Mouse (Mus musculus): ENCODE results near the gene S100a6. TPM values are rescaled to one million over a fixed set of nuclear protein-coding genes. Genes with fewer than 3 reads are reported as not detected.

Gene S100a6
- polyA plus RNA-seq, 1 experiment from 2014 or later, result 58.5 TPM

DNA sequence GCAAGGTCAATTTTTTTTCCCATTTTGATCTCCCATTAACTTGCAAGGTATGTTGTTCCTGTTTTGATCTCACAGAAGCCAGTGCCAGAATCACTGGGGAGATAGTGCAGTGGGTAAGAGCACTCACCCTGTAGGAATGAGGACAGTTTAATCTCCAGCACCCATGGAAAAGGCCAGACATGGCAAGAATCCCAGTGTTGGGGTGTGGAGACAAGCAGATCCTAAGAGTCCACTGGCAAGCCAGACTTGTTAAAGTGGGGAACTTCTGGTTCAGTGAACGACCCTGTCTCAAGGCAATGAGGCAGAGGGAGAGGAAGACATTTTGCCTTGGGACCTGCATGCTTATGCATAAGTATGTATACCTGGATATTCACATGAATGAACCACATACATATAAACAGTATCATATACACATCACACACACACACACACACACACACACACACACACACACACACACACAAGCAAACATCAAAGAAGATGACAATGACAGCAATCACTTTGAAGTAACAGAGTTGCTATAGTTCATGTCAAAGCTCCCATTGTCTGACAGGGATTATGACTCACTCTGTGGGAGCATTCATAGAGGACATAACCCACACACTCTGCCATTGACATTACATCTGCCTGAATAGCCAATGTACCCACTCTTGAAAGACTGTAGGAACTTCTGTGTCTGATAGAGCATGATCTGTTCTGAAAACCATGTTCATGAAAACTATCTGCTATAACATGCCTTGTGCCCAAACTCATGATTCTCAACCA, 26.0 kb downstream of the S100a6 start:
- H3K4me3 ChIP-seq, result no peak overlapping the region
- no peak for ATAC-seq (ENCODE audit: low FRiP score, low read depth)
- no peaks in the 10 kb centered on the region for H3K36me3 ChIP-seq
- H3K9ac ChIP-seq, result no peak overlapping the region
- WGBS, result 60% methylated on average over 1 of the region's 1 CpGs
- no peaks in the 10 kb centered on the region for H3K9me3 ChIP-seq
- H3K27ac ChIP-seq, result no peak overlapping the region
- H3K4me2 ChIP-seq (replicated peaks), result no peak overlapping the region
- no peaks in the 10 kb centered on the region for H3K4me1 ChIP-seq
- H3K27me3 ChIP-seq, result no peaks in the 10 kb centered on the region

DNA sequence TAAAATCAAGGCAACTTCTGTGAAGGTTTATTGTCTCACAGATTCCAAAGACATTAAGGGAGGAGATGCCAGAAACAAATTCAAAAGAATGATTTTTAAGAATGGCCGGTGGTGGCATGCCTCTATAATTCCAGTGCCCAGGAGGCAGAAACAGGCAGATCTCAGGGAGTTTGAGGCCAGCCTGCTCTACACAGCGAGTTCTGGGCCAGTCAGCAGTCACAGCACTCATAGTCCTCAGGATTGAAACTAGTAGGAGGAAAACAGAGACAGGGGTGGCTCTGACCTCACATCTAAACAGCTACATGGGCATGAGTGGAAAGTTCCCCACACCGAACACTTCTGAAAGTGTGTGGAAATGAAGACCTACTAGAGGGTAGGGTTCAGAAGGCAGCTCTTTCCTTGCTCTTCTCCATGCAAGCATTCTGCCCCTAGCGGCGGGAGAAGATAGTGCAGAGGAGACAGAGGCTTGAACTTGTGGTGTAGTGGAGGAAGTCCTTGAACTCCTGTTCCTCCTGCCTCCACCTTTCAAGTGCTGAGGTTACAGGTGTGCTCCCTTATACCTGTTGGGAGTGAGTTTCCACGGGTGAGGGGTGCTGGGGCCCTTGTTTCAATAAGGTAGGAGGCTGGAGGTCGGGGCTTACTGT, 27.0 kb downstream of the S100a6 start:
- H3K27me3 ChIP-seq, result no peaks in the 10 kb centered on the region
- H3K9ac ChIP-seq, result no peak overlapping the region
- no peak overlapping the region for H3K4me2 ChIP-seq (replicated peaks)
- ATAC-seq (ENCODE audit: low FRiP score, low read depth), result no peak
- no peaks in the 10 kb centered on the region for H3K4me1 ChIP-seq
- no peaks in the 10 kb centered on the region for H3K9me3 ChIP-seq
- no peak overlapping the region for H3K27ac ChIP-seq
- H3K36me3 ChIP-seq, result no peaks in the 10 kb centered on the region
- 51% methylated on average over 7 of the region's 7 CpGs for WGBS
- no peak overlapping the region for H3K4me3 ChIP-seq

- H3K27me3 ChIP-seq, result no peaks in the 10 kb centered on the region
- H3K4me1 ChIP-seq, result no peaks in the 10 kb centered on the region
- H3K9me3 ChIP-seq, result no peaks in the 10 kb centered on the region
- H3K4me3 ChIP-seq, result no peak overlapping the region
- no peak for ATAC-seq (ENCODE audit: low FRiP score, low read depth)
- H3K36me3 ChIP-seq, result no peaks in the 10 kb centered on the region
- H3K27ac ChIP-seq, result no peak overlapping the region
- no peak overlapping the region for H3K9ac ChIP-seq
- WGBS, result 79% methylated on average over 7 of the region's 7 CpGs
- no peak overlapping the region for H3K4me2 ChIP-seq (replicated peaks)
Measured at GRCm38 (mm10) chr3:90640981-90641380, 28.3 kb downstream of the S100a6 start.

DNA sequence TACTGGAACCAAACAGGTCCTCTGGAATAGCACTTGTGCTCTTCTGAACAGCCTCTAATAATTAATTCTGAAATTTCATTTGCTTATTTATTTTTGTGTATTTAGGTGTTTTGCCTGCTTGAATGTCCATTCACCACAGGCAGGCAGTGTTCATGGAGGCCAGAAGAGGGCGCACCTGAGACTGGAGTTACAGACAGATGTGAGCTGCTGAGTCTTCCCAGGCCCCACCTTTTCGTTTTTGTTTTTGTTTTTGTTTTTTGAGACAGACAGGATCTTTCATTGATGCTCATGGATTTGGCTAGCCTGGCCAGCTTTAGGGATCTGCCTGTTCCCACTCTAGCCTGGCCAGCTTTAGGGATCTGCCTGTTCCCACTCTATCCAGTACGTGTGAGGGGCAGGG, 31.5 kb downstream of the S100a6 start:
- WGBS, result 52% methylated on average over 3 of the region's 3 CpGs
- Histone ChIP-seq H3K4me2 (replicated peaks) (no peak overlapping the region), H3K9me3 (no peaks in the 10 kb centered on the region), H3K9ac (no peak overlapping the region), H3K27me3 (no peaks in the 10 kb centered on the region), H3K27ac (no peak overlapping the region), H3K4me1 (no peaks in the 10 kb centered on the region), H3K4me3 (no peak overlapping the region), H3K36me3 (no peaks in the 10 kb centered on the region)
- ATAC-seq (ENCODE audit: low FRiP score, low read depth), result no peak

DNA sequence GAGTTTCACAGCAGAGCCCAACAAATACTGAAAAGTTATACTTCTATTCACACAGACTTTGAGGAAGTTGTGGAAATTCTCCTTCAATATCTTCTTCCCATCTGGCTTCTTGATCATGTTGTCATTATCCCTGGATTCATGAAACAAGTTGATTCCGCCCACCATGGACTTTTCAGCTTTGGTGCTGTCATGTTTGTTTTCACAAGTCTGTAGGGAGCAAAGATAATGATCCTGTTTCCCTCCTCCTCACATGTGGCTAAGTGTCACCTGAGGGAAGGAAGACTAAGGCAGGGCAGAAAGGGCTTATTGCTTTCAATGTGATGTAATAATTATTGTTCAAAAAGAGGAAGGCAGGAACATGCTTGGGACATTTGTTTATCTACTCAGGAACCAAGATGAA, 34.6 kb downstream of the S100a6 start:
- Histone ChIP-seq H3K27me3 (no peaks in the 10 kb centered on the region), H3K4me1 (no peaks in the 10 kb centered on the region), H3K36me3 (no peaks in the 10 kb centered on the region), H3K9ac (no peak overlapping the region), H3K4me3 (no peak overlapping the region), H3K9me3 (no peaks in the 10 kb centered on the region), H3K27ac (no peak overlapping the region), H3K4me2 (replicated peaks) (no peak overlapping the region)
- ATAC-seq (ENCODE audit: low FRiP score, low read depth), result no peak
- 92% methylated on average over 1 of the region's 1 CpGs for WGBS

GRCm38 (mm10) chr3:90648981-90649380, 36.3 kb downstream of the S100a6 start:
- no peak overlapping the region for H3K4me3 ChIP-seq
- H3K4me2 ChIP-seq (replicated peaks), result no peak overlapping the region
- H3K36me3 ChIP-seq, result no peaks in the 10 kb centered on the region
- H3K9ac ChIP-seq, result no peak overlapping the region
- H3K27ac ChIP-seq, result no peak overlapping the region
- no peaks in the 10 kb centered on the region for H3K9me3 ChIP-seq
- H3K27me3 ChIP-seq, result no peaks in the 10 kb centered on the region
- H3K4me1 ChIP-seq, result no peaks in the 10 kb centered on the region
- no peak for ATAC-seq (ENCODE audit: low FRiP score, low read depth)

DNA sequence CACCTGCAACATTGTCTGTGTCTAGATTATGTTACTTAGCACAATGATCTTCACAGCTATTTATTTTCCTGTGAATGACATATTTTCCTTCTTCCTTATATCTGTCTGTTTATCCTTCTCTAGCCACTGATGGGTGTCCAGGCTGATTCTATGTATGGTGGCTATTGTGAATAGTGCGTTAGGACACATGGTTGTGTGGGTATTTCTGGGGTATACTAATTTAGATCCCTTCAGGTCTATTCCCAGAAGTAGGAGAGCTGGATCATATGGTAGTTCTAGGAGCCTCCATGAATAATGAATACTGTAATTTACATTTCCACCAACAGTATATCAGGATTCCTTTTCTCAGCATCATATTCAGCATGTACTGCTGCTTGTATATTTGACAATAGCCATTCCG, 37.1 kb downstream of the S100a6 start:
- Histone ChIP-seq H3K27me3 (no peaks in the 10 kb centered on the region; the same call in 1 of the 2 replicates), H3K9me3 (no peaks in the 10 kb centered on the region), H3K27ac (no peak overlapping the region), H3K4me2 (replicated peaks) (no peak overlapping the region), H3K36me3 (no peaks in the 10 kb centered on the region), H3K4me1 (no peaks in the 10 kb centered on the region), H3K9ac (no peak overlapping the region), H3K4me3 (no peak overlapping the region)
- WGBS, result 92% methylated on average over 2 of the region's 2 CpGs
- ATAC-seq (ENCODE audit: low FRiP score, low read depth), result no peak

DNA sequence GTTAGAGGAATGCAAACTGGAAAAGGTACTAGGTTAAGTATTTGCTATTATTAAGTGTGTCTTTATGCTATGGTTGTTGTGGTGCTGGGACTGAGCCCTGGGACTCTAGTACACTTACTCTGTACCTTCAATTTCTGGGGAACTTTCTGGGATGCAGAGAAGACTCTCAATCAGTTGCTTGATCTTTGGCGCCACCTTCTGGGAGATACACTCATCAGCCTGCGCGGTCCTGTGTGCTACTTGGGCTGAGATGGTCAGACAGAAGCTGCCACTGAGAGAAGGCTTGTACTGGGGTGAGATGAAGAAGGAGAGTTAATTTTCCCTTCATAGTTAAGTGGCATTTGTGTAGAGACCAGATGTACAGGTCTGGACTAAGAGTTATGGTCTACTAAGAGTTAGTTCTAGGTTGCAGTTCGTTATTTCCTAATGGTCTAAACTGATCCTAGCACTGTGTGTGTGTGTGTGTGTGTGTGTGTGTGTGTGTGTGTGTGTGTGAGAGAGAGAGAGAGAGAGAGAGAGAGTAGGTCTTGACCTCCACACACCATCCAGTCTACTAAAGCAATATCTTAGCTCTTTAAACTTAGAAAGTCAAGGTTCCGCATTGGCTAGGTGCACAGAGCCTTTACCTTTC, 40.3 kb downstream of the S100a6 start:
- peak; percentile 81; the same call in 1 of the 2 replicates for ATAC-seq (ENCODE audit: low FRiP score, low read depth)

DNA sequence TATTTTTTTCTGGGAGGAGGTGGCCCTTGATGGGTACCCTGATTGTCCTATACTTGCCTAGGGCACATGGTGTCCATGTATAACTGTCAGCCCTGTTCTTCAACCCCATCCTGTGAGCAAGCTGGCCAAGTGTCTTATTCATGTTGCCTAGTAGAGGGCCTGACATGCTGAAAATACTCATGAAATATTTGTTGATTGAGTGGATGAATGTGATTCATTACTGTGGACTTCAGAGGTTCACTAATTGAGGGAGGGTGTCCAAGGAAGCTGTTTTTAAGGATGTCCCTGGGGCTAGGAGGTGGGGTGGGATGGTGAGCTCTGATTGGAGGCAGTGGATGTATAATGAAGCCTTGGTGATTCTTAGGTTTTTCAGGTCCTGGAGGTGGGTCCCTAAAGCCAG, 41.0 kb downstream of the S100a6 start, which contains the start of gene S100a7a:
S100a7a (plus strand) TSS at position 301 of the 400 bp plus-strand sequence.
- no peak within 1 kb of the TSS for H3K4me2 ChIP-seq (replicated peaks)
- H3K9me3 ChIP-seq, result no peaks in the 10 kb centered on the region
- no peaks in the 10 kb centered on the region for H3K36me3 ChIP-seq
- H3K27me3 ChIP-seq, result peaks cover 3% of the 10 kb centered on the region; the same call in 1 of the 2 replicates
- H3K4me3 ChIP-seq, result no peak within 1 kb of the TSS
- no peak for ATAC-seq (ENCODE audit: low FRiP score, low read depth)
- no peaks in the 10 kb centered on the region for H3K4me1 ChIP-seq
- no peak within 1 kb of the TSS for H3K9ac ChIP-seq
- no peak within 1 kb of the TSS for H3K27ac ChIP-seq

More for the DNA sequence above, 40.3 kb downstream of the S100a6 start:
- H3K27ac ChIP-seq, result no peak overlapping the region
- 38% methylated on average over 5 of the region's 5 CpGs for WGBS
- H3K9ac ChIP-seq, result no peak overlapping the region
- H3K4me1 ChIP-seq, result no peaks in the 10 kb centered on the region
- H3K4me3 ChIP-seq, result no peak overlapping the region
- H3K9me3 ChIP-seq, result no peaks in the 10 kb centered on the region
- H3K4me2 ChIP-seq (replicated peaks), result no peak overlapping the region
- H3K36me3 ChIP-seq, result no peaks in the 10 kb centered on the region
- peaks cover 3% of the 10 kb centered on the region; the same call in 1 of the 2 replicates for H3K27me3 ChIP-seq

DNA sequence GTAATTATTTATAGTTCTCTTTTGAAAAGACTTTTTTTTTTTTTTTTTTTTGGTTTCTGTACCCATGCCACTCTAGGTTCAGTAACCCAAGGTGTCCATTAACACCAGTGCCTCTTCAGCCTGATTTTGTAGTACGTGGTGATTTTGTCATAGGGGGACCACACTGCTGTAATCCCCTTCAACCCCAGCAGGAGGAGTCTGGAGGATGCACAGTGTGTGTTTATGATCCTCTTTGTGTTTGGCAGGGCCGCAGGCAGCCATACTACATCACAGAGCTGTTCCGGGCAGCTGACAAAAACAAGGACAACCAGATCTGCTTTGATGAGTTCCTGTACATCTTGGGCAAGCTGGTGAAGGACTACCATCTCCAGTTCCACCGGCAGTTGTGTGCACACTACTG, 44.7 kb downstream of the S100a6 start:
- ATAC-seq (ENCODE audit: low FRiP score, low read depth), result no peak

DNA sequence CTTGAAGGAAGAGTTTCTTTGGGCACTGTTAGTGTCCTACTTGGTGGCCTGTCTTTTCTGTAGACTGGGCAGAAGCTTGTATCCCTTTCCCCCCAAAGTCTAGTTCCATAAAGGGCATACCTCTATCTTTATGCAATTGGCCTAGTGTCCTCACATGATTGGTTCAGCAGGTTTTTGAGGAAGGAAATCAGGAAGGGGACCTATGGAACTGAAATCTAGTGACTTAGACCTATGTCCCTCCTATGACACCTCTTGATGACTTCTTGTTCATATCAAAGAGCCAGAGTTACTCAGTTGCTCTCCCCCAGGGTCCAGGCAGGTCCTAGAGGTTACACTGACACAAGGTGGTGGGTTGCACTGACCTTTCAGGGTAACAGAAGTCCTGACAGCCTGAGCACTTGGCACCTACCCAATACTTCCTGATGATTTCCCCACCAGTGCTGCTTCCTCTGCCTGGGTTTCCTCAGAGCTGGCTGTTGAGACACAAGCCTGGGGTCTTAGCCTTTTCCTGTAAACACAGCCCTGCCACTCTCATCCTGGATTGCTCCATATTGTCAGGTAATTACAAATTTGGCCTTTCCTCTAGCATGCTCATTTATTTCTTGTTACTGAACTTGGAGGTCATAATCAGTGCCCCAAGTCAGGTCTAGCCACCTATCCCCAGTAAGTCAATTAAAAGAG, 46.8 kb downstream of the S100a6 start:
- Histone ChIP-seq H3K4me3 (no peak overlapping the region), H3K4me2 (replicated peaks) (no peak overlapping the region), H3K9me3 (no peaks in the 10 kb centered on the region), H3K36me3 (no peaks in the 10 kb centered on the region), H3K27me3 (peaks cover 3% of the 10 kb centered on the region; the same call in 1 of the 2 replicates), H3K4me1 (no peaks in the 10 kb centered on the region), H3K27ac (no peak overlapping the region), H3K9ac (no peak overlapping the region)
- ATAC-seq (ENCODE audit: low FRiP score, low read depth), result no peak

More for the DNA sequence above, 44.7 kb downstream of the S100a6 start:
- peaks cover 3% of the 10 kb centered on the region; the same call in 1 of the 2 replicates for H3K27me3 ChIP-seq
- no peak overlapping the region for H3K4me2 ChIP-seq (replicated peaks)
- H3K9ac ChIP-seq, result no peak overlapping the region
- H3K4me1 ChIP-seq, result no peaks in the 10 kb centered on the region
- no peak overlapping the region for H3K4me3 ChIP-seq
- H3K27ac ChIP-seq, result no peak overlapping the region
- no peaks in the 10 kb centered on the region for H3K9me3 ChIP-seq
- H3K36me3 ChIP-seq, result no peaks in the 10 kb centered on the region
- 68% methylated on average over 4 of the region's 4 CpGs for WGBS

DNA sequence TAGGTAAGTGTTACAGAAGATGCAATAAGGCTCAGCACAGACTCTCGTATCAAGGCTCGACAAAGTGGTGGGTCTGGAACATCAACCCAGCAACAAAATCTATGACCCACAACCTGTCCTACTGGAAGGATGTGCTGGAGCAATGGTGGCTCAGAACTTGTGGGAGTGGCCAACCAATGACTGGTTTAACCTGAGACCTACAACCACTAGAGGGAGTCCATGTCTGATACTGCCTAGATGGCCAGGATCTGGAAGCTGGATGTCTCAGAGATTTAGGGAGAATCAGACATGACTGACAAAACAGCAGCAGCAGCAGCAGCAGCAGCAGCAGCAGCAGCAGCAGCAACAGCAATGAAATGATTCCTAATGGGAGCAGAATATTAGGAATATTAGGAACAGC, 51.5 kb downstream of the S100a6 start:
- no peaks in the 10 kb centered on the region for H3K36me3 ChIP-seq
- H3K27me3 ChIP-seq, result no peaks in the 10 kb centered on the region
- no peak overlapping the region for H3K9ac ChIP-seq
- H3K9me3 ChIP-seq, result no peaks in the 10 kb centered on the region
- H3K4me3 ChIP-seq, result no peak overlapping the region
- H3K4me1 ChIP-seq, result 0 out of 2 replicates have a peak, but pooled peaks cover 4% of the 10 kb centered on the region
- no peak overlapping the region for H3K4me2 ChIP-seq (replicated peaks)
- no peak overlapping the region for H3K27ac ChIP-seq
- WGBS, result 84% methylated on average over 2 of the region's 2 CpGs
- ATAC-seq (ENCODE audit: low FRiP score, low read depth), result no peak
